Mouse (Mus musculus): ENCODE measurements around the gene Dcdc2a.

Gene Dcdc2a

GRCm38 (mm10) chr13:25186436-25187325, 130.9 kb downstream of the Dcdc2a start:
- DNase-seq: no peak

GRCm38 (mm10) chr13:25187326-25187710, 131.5 kb downstream of the Dcdc2a start:
- DNase-seq: peak; percentile 12

DNA sequence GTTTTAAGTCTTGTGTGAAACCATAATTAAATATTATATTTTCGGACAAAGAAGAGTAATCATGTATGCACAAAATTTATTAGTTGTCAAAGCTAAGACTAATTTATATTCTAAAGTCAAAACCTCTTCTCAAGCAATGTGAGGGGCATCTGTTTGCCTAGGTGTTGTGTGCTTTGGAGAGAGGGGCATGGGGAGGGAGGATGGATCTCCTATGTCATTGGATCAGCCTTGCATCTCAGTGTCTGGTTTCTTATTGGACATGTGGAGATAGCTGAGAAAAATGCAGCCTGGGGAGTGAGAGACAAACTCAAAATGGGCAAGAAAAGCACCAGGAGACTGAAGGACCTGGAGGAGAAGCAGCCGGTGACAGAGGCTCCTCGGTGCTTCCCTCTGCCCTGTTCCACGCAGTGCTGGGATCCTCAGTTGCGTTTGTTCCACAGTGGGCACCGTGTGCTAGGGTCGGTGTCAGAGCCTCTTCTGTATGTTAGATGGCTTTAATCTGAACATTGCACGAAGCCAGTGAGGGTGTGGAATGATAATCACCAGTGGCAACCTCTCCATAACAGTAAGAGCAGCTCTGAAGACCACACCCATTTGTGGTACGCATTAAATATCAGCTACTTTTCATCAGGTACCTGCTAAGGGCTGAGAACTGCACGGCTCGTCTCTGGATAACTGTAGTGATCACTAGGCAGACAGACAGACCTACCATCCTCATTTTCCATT, 133.8 kb downstream of the Dcdc2a start:
- DNase-seq: no peak

DNA sequence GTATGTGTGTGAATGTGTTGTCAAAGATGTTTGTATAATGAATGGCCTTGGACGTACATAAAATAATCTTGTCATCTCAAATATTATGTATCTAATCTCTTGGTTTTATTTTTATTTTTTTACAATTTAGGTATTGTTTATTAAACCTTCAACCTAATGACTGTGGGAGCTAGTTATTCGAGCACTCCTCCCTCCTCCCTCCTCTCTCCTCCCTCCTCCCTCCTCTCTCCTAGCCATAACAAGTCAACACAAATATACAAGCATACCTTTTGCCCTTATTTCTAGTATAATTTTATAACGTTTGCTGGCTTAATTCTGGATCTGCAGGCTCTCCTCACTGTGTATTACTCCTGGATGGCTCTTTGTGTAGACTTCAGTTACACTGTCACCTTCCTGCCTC, 134.4 kb downstream of the Dcdc2a start:
- no peak for DNase-seq

- DNase-seq: peak; percentile 20
Observed at GRCm38 (mm10) chr13:25195706-25196105, 139.9 kb downstream of the Dcdc2a start.

DNA sequence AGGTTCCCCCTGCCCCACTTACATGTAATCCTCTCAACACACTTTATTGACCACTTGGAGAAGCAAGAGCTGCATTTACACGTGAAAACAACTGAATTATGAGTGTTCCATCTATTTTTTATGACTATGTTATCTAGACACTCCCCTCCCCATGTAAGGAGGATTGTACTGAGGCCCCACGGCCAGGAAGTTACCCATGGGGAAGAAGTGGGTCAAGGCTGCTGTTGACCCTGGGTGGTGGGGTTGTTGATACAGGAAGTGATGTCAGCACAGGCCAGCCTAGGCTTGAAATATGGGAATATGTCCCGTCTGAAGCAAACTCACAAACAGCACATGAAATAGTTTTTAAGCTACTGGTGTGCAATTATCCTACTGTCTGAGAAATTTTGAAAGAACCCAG, 144.1 kb downstream of the Dcdc2a start:
- no peak for DNase-seq

GRCm38 (mm10) chr13:25206950-25207349, 151.1 kb downstream of the Dcdc2a start:
- DNase-seq: no peak

DNA sequence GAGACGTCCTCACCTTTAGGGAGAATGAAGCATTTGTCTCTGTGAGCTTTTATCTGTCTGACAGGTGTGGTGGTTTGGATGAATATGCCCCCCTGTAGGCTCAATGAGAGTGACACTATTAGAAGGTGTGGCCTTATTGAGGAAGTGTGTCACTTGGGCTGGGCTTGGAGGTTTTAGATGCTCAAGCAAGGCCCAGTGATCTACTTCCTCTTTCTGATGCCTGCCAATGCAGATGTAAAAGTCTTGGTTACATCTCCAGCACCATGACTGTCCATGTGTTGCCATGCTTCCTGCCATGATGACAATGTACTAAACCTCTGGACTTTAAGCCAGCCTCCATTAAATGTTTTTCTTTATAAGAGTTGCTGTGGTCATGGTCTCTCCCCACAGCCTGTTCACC, 162.6 kb downstream of the Dcdc2a start:
- no peak for DNase-seq

GRCm38 (mm10) chr13:25220186-25220787, 164.5 kb downstream of the Dcdc2a start:
- DNase-seq: no peak

- DNase-seq: no peak
Observed at GRCm38 (mm10) chr13:25251893-25252292, 196.1 kb downstream of the Dcdc2a start.

DNA sequence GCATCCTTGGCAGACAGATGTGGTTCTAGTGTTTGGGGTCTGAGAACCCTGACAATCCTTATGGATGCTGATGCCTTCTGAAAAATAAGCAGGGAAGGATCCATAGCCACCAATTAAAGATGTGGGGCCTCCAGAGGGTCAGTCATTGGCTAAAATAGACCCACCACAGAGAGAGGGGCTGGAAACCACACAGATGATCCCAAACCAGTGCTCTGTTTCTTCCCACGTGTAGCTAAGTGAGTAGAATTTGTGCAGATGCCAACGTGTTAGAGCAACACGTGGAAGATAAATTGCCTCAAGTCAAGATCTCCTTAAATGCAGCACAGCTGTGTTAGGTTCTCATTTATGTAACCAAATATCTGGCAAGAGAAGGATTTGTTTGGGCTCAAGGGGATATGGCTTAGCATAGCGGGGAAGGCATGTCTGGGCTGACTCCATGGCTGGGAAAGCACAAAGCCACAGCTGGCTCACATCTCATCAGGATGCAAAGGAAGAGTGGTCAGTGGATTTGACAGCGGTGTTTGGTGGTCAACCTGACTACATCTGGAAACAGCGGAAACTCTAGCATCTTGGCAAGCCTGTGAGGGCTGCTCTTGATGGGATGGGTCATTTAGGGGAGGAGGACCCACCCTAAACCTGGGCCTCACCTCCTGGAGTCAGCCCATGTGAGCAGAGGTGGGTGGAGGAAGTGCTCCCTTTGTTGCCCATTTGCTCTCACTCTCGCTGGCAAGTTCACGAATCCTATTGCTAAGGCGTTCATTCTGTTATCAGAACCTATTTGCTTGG, 198.9 kb downstream of the Dcdc2a start:
- DNase-seq: no peak

- no peak for DNase-seq
Observed at GRCm38 (mm10) chr13:25257608-25258007, 201.8 kb downstream of the Dcdc2a start.

Data from right cerebral cortex, adult 18-20 months (tissue).